Mouse (Mus musculus) heart, adult 2 months (tissue): ENCODE results near the gene Col6a5.

Source experiments
- CTCF ChIP-seq: fragments of 200-600 bp; IDR thresholded peaks from 2 replicates; pipeline ENCODE4 v1.8.1; 2022; ENCODE audit warnings: antibody characterized with exemption, mild to moderate bottlenecking, moderate library complexity
- EP300 ChIP-seq: fragments of 200-500 bp; IDR thresholded peaks from 2 replicates; pipeline ENCODE4 v1.6.1; 2011; ENCODE audit warnings: low read depth, low read length, control low read depth; ENCODE audit not compliant: insufficient read depth
- POLR2A ChIP-seq: fragments of 200-500 bp; IDR thresholded peaks from 2 replicates; pipeline ENCODE4 v1.6.1; 2011; ENCODE audit warnings: mild to moderate bottlenecking, low read depth, low read length, control low read depth; ENCODE audit not compliant: insufficient read depth

DNA sequence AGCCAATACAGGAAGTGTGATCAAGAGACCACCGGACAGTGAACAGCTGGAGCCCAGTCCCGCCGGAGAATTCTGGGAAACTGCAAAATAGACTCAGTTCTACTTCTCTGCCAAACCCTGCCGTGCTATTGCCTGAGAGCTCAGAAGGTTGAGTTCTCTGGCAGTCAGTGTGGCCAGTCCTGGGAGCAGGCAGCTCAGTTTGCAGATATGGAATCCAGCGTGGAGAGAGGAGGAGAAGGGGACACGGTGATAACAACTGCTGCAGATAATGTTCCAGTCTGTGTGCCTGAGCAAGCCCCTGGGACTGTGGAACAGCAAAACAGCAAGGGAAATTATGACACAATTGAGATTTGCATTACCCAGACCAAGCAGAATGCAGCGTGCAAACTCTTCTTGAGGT is 124.9 kb downstream of the Col6a5 start:
- no peak for TF ChIP-seq POLR2A
- no peak for TF ChIP-seq CTCF
- 0 out of 2 replicates have a peak, but pooled peaks have one; percentile 50 for TF ChIP-seq EP300
